Mouse (Mus musculus) midbrain, embryonic 11.5 days (tissue): ENCODE results near the gene Zfp523. TPM values are rescaled to one million over a fixed set of nuclear protein-coding genes. Genes with fewer than 3 reads are reported as not detected.

Source experiments
- ATAC-seq: fragments of 200-750 bp; cut with Nextera tagmentation; 2 replicates; pipeline ENCODE4 v1.8.0; 2017; ENCODE audit warnings: moderate TSS enrichment, moderate library complexity; ENCODE audit not compliant: low FRiP score
- DNase-seq: peaks from one replicate; pipeline ENCODE4 v3.0.0; 2015; ENCODE audit warnings: low spot score; ENCODE audit errors: missing footprints
- H3K27ac ChIP-seq: fragments of 300-500 bp; sonication (generic); 2 replicates; pipeline ENCODE4 v1.5.1; 2014; ENCODE audit warnings: low read depth, low read length
- H3K27me3 ChIP-seq: fragments of 300-500 bp; sonication (generic); 2 replicates; pipeline ENCODE4 v1.6.1; 2014; ENCODE audit warnings: mild to moderate bottlenecking, low read length, moderate library complexity, mixed read lengths; ENCODE audit not compliant: control insufficient read depth, insufficient read depth
- H3K36me3 ChIP-seq: fragments of 300-500 bp; sonication (generic); 2 replicates; pipeline ENCODE4 v1.6.1; 2014; ENCODE audit warnings: mild to moderate bottlenecking, low read length, moderate library complexity, mixed read lengths; ENCODE audit not compliant: control insufficient read depth, insufficient read depth
- H3K4me1 ChIP-seq: fragments of 300-500 bp; sonication (generic); 2 replicates; pipeline ENCODE4 v1.6.1; 2014; ENCODE audit warnings: low read length; ENCODE audit not compliant: control insufficient read depth, insufficient read depth
- H3K4me2 ChIP-seq: fragments of 300-500 bp; sonication (generic); 2 replicates; pipeline ENCODE4 v1.6.1; 2014; ENCODE audit warnings: mild to moderate bottlenecking, moderate library complexity
- H3K4me3 ChIP-seq: fragments of 300-500 bp; sonication (generic); 2 replicates; pipeline ENCODE4 v1.5.1; 2014; ENCODE audit warnings: low read depth, low read length
- H3K9ac ChIP-seq: fragments of 300-500 bp; sonication (generic); 2 replicates; pipeline ENCODE4 v1.6.1; 2014; ENCODE audit warnings: low read length
- H3K9me3 ChIP-seq: fragments of 300-500 bp; sonication (generic); 2 replicates; pipeline ENCODE4 v1.6.1; 2016; ENCODE audit warnings: low read length; ENCODE audit not compliant: control insufficient read depth
- WGBS: fragments of 180-500 bp; shearing (Covaris S2); extraction: QIAGEN DNeasy Blood & Tissue Kit; methylation state at CpG from one replicate; pipeline ENCODE4 v1.1.7; 2014; 5-methylcytosine and 5-hydroxymethylcytosine counted together
- polyA plus RNA-seq: library from polyadenylated mRNA; unstranded; fragments of >200 nt; fragmentation: Nextera tagmentation; extraction: Ambion mirVana; gene quantifications from 2 replicates; pipeline ENCODE4 v1.2.1, GENCODE M21; 2014

The Zfp523 gene
- polyA plus RNA-seq: 24.6 and 30.2 TPM in 2 replicates

DNA sequence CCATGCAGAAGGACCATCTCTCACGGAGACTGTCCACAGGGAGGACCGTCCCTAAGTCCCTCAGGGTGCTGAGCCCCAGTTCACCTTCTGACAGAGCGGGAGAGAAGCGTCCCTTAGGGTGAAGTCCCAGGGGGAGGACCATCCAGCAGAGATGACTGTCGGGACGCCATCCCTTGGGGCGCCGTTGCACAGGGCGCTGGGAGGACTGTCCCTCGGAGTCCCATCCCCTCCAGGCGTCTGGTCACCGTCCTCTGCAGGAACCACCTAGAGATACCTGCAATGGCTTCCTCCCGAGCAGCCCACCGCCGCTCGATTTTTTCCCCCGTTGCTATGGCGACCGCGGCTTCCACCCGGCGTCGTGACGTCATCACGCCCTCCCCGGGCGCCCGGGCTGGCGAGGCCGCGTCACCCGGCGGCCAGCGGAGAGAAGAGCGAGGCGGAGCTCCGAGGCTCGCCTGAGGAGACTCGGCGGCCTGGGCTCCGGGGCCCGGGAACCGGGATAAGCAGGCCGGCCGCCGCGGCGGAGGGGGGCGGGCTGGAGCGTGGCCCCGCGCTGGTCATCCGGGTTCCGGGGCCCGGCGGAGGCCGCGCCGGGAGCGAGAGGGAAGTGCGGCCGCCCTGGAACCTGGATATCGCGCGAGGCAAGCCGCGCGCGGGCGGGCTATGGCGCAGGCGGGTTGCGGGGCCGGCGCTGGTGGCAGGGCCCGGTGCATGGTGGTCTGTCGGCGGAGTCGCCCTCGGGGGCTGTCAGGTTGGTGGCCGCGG lies at the start of gene Zfp523:
TSS of gene Zfp523 (plus strand) at position 355 of the 765 bp plus-strand sequence.
- under 1% methylated on average over 68 of the region's 82 CpGs for whole genome bisulfite sequencing
- peaks cover 23% of the 10 kb centered on the region for H3K4me1 ChIP-seq
- peak within 1 kb of the TSS; percentile 74 for H3K4me2 ChIP-seq
- peak within 1 kb of the TSS; percentile 95 for H3K9ac ChIP-seq
- ATAC-seq (peak; percentile 89), DNase-seq (peak; percentile 99)
- no peaks in the 10 kb centered on the region for H3K36me3 ChIP-seq
- peak within 1 kb of the TSS; percentile 91 for H3K27ac ChIP-seq
- H3K9me3 ChIP-seq: no peaks in the 10 kb centered on the region
- no peaks in the 10 kb centered on the region for H3K27me3 ChIP-seq
- H3K4me3 ChIP-seq: peak within 1 kb of the TSS; percentile 81

DNA sequence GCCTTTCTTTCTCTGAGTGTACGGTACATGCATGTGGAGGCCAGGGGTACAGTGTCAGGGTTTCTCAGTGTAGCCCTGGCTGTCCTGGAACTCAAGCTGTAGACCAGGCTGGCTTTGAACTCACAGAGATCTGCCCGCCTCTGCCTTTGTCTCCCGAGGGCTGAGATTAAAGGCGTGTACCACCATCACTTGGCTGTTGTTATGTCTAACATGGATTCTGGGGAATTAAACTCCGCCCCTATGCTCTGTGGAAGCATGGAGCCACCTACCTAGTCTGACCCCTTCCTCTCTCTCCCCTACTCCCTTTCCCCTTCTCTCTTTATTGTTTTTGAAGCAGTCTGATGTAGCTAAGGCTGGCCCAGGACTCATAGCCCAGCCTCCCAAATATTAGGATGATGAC lies 47.1 kb upstream of the Zfp523 start:
- no peaks in the 10 kb centered on the region for H3K27me3 ChIP-seq
- H3K36me3 ChIP-seq: no peaks in the 10 kb centered on the region
- no peaks in the 10 kb centered on the region for H3K4me1 ChIP-seq
- WGBS: 93% methylated on average over 5 of the region's 5 CpGs
- ATAC-seq (no peak), DNase-seq (no peak)
- no peak overlapping the region for H3K9ac ChIP-seq
- H3K27ac ChIP-seq: no peak overlapping the region
- H3K4me3 ChIP-seq: no peak overlapping the region
- H3K4me2 ChIP-seq: no peak overlapping the region
- H3K9me3 ChIP-seq: no peaks in the 10 kb centered on the region

DNA sequence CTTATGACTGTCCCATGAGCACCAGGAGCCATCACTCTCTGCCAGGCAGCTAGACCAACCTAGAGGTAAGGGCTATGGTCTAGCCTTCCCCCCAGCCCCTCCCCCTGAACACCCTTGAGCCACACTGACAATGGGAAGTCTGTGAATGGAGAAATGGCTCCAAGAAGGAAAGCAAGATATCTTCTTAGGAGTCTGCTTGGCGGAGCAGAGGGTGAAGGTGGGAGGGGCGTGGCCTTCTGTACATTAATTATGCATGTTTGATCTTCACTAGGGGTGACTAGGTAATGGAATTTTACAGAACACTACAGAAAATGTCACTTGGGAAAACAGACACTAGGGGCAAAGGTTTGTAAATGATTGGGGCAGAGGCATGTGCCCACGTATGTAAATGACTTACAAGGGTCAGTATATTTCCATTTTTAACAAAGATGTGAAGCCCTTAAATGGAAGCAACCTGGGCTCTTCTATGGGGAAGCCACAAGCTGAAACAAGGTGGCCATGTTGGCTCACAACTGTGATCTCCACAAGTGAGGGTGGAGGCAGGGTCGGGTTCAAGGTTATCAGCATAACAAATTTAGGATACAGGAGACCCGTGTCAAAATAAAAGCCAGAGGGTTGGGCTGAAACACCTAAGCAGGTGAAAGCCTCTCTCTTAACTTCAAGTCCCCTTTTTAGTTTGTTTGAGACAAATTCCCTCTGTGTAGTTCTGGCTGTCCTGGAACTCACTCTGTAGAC lies 46.4 kb upstream of the Zfp523 start:
- Histone ChIP-seq H3K4me3 (no peak overlapping the region), H3K27ac (no peak overlapping the region), H3K27me3 (no peaks in the 10 kb centered on the region), H3K4me2 (no peak overlapping the region), H3K36me3 (no peaks in the 10 kb centered on the region), H3K9me3 (no peaks in the 10 kb centered on the region), H3K9ac (no peak overlapping the region), H3K4me1 (no peaks in the 10 kb centered on the region)
- ATAC-seq (no peak), DNase-seq (no peak)
- 81% methylated on average over 5 of the region's 5 CpGs for WGBS

DNA sequence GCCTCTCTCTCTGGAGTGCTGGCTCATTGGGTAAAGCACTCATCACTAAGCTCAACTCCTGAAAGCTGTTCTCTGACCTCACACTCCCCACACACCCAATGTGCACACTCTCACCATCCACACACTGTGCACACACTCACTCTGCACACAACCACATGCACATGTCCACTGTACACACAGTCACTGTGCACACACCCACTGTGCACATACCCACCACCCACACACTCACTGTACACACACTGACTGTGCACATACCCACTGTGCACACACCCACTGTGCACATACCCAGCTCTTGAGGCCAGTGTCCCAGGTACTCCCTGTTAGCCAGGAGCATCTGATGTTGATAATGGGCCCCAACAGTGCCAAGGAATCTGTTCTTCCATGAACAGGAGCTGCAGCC lies 45.8 kb upstream of the Zfp523 start:
- DNase-seq (no peak), ATAC-seq (no peak)
- Histone ChIP-seq H3K4me2 (no peak overlapping the region), H3K9me3 (no peaks in the 10 kb centered on the region), H3K27ac (no peak overlapping the region), H3K4me1 (no peaks in the 10 kb centered on the region), H3K4me3 (no peak overlapping the region), H3K36me3 (no peaks in the 10 kb centered on the region), H3K9ac (no peak overlapping the region), H3K27me3 (no peaks in the 10 kb centered on the region)

DNA sequence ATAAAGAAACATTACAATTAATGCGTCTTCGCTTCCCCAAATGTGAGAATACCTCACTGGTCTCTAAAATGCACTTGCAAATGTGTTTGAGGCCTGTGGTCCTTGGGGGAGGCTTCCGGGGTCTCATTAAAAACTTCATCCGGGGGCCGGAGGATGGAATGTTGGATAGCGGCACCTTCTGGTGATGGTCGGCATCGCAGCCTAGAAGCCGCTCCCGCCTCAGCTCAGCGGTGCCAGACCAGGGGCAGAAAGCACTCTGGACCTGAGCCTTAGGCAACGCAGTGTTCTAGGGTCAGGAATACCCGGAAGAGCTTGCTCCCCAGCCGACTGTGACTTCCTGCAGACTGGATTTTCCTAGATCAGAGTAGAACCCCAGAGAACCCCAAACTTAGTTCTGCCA lies 43.7 kb upstream of the Zfp523 start:
- H3K4me2 ChIP-seq: no peak overlapping the region
- H3K9me3 ChIP-seq: no peaks in the 10 kb centered on the region
- H3K9ac ChIP-seq: no peak overlapping the region
- H3K4me1 ChIP-seq: no peaks in the 10 kb centered on the region
- WGBS: 6% methylated on average over 14 of the region's 14 CpGs
- no peak overlapping the region for H3K27ac ChIP-seq
- H3K4me3 ChIP-seq: no peak overlapping the region
- DNase-seq (peak; percentile 99), ATAC-seq (peak; percentile 50; the same call in 1 of the 2 replicates)
- no peaks in the 10 kb centered on the region for H3K36me3 ChIP-seq
- H3K27me3 ChIP-seq: no peaks in the 10 kb centered on the region

DNA sequence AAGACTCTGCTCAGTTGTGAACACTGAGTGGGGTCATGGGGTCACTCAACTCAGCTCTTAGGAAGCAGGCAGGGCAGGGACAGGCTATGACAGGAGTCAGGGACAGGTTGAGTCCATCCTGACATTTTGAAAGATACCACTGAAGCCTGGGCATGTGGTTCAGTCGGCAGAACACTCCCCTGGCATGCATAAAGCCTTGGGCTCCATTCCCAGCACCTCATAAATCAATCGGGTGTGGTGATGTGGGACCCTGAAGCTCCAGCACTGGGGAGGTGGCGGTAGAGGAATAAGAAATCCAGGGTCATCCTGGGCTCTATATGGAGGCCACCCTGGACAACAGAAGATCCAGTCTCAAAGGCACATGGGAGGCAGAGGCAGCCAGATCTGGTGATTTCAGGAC lies 41.4 kb upstream of the Zfp523 start:
- Histone ChIP-seq H3K27ac (no peak overlapping the region), H3K4me2 (no peak overlapping the region), H3K27me3 (no peaks in the 10 kb centered on the region), H3K4me1 (peaks cover 4% of the 10 kb centered on the region), H3K4me3 (no peak overlapping the region), H3K9me3 (no peaks in the 10 kb centered on the region), H3K9ac (no peak overlapping the region), H3K36me3 (no peaks in the 10 kb centered on the region)
- ATAC-seq (no peak), DNase-seq (no peak)
- 83% methylated on average over 3 of the region's 3 CpGs for WGBS

DNA sequence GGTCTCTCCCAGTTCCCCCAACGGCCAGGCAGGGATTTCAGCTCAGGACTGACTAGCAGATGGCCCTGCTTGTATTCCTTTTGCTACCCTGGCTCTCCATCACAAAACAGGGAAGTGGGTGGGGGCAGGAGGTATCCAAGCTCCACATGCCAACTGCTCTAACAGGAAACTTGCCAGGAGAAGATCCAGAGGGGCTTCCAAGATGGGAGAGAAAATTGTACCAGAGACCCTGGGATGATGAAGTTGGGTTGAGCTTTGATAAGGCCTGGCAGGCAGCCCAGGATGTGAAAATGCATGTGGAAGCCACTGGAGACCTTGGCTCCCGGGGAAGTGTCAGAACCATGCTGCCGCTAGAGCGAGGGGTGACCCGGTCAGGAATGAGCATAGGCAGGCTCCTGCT lies 40.7 kb upstream of the Zfp523 start:
- no peak for DNase-seq
- Histone ChIP-seq H3K9me3 (no peaks in the 10 kb centered on the region), H3K27me3 (no peaks in the 10 kb centered on the region), H3K36me3 (no peaks in the 10 kb centered on the region), H3K4me1 (peaks cover 12% of the 10 kb centered on the region), H3K27ac (no peak overlapping the region), H3K4me2 (no peak overlapping the region), H3K4me3 (no peak overlapping the region), H3K9ac (no peak overlapping the region)
- 55% methylated on average over 5 of the region's 5 CpGs for WGBS
- ATAC-seq: no peak

DNA sequence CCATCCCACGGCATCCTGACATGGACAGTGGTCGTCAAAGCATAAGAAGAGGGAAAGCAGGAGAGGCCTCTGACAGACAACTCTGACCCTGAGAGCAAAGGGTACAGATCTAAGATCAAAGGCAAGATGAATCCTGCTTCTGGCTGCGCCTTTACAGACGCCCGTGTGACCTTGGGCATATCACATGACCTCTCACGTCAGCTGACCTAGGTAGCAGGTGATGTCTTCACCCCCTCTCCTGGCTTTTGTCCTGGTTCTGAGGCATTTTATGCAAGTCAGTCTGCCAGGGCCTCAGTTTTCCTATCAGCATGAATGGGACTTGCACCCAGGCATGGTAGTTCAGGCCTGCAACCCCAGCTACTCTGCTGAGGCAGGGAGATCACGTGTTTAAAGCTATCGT lies 38.9 kb upstream of the Zfp523 start:
- Histone ChIP-seq H3K4me1 (peaks cover 18% of the 10 kb centered on the region), H3K27ac (no peak overlapping the region), H3K9me3 (no peaks in the 10 kb centered on the region), H3K27me3 (no peaks in the 10 kb centered on the region), H3K4me2 (no peak overlapping the region), H3K9ac (no peak overlapping the region), H3K36me3 (no peaks in the 10 kb centered on the region), H3K4me3 (no peak overlapping the region)
- ATAC-seq: no peak
- 91% methylated on average over 8 of the region's 8 CpGs for WGBS
- no peak for DNase-seq

DNA sequence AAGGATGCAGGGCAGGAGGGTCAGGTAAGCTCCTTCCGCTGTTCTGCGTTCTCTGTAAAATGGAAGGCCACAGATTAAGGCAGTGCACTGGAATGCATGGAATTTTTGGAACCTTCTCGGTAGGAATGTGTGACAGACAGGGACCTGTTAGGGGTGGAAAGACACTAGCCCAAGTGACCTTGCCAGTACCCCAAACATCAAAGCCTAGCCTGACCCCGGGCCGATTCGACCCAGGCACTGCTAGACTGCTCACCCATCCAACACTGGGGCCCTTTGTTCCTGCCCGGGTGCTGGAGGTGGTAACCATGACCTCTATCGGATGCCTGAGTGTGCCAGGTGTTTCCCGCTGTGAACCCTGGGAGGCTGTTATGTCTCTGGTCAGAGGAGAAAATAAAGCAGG lies 38.2 kb upstream of the Zfp523 start:
- no peak overlapping the region for H3K9ac ChIP-seq
- no peaks in the 10 kb centered on the region for H3K9me3 ChIP-seq
- no peaks in the 10 kb centered on the region for H3K27me3 ChIP-seq
- ATAC-seq: no peak
- WGBS: 72% methylated on average over 9 of the region's 9 CpGs
- peak; percentile 89 for DNase-seq
- H3K4me1 ChIP-seq: peaks cover 23% of the 10 kb centered on the region
- no peaks in the 10 kb centered on the region for H3K36me3 ChIP-seq
- H3K4me2 ChIP-seq: no peak overlapping the region
- H3K4me3 ChIP-seq: no peak overlapping the region
- no peak overlapping the region for H3K27ac ChIP-seq
